Mouse (Mus musculus) spleen, adult 18-20 months (tissue): Measurements from ENCODE around the gene Fam76b.
"Not testable (repeated sequence)": the region's sequence is repeated elsewhere in the genome, so short reads cannot be mapped to it uniquely, and the experiment has no call there.

ENCODE experiments used
- DNase-seq, 2 experiments: peaks; one replicate each; pipeline ENCODE4 v3.0.0; 2022; ENCODE audit warnings: mixed read lengths in 2 of 2

Gene Fam76b

GRCm38 (mm10) chr9:13827406-13828086 lies at the start of gene Fam76b:
Gene Fam76b (plus strand): TSS chr9:13827716.
- DNase-seq = peak; percentile 97 to 99

GRCm38 (mm10) chr9:13781985-13782384 lies 45.5 kb upstream of the Fam76b start:
- no peak for DNase-seq

- DNase-seq = not testable (repeated sequence)
Measured at GRCm38 (mm10) chr9:13790864-13791263, 36.7 kb upstream of the Fam76b start.

GRCm38 (mm10) chr9:13794302-13794701 lies 33.2 kb upstream of the Fam76b start:
- no peak for DNase-seq

GRCm38 (mm10) chr9:13794756-13795155 lies 32.8 kb upstream of the Fam76b start:
- no peak for DNase-seq

- DNase-seq = no peak
Measured at GRCm38 (mm10) chr9:13804480-13804879, 23.0 kb upstream of the Fam76b start.

- no peak for DNase-seq
Measured at GRCm38 (mm10) chr9:13806854-13807253, 20.7 kb upstream of the Fam76b start.

GRCm38 (mm10) chr9:13807657-13808056 lies 19.9 kb upstream of the Fam76b start:
- no peak for DNase-seq

GRCm38 (mm10) chr9:13809937-13810336 lies 17.6 kb upstream of the Fam76b start:
- no peak for DNase-seq

GRCm38 (mm10) chr9:13818369-13818768 lies 9.1 kb upstream of the Fam76b start:
- no peak for DNase-seq

- no peak for DNase-seq
Measured at GRCm38 (mm10) chr9:13820774-13821173, 6.7 kb upstream of the Fam76b start.

- no peak for DNase-seq
Measured at GRCm38 (mm10) chr9:13825896-13826295, 1.6 kb upstream of the Fam76b start.

- DNase-seq = peak; percentile 65 to 67
Measured at GRCm38 (mm10) chr9:13826391-13826805, 1.1 kb upstream of the Fam76b start.

- DNase-seq = peak; percentile 88 to 90
Measured at GRCm38 (mm10) chr9:13826832-13827405, 597 bp upstream of the Fam76b start, which contains the start of gene Cep57. Gene Cep57 (minus strand): TSS chr9:13827107.

- DNase-seq = no peak
Measured at GRCm38 (mm10) chr9:13828087-13828441, 548 bp downstream of the Fam76b start.

GRCm38 (mm10) chr9:13835256-13835655 lies 7.7 kb downstream of the Fam76b start:
- DNase-seq = no peak

GRCm38 (mm10) chr9:13836726-13837125 lies 9.2 kb downstream of the Fam76b start:
- DNase-seq = no peak

GRCm38 (mm10) chr9:13847591-13847990 lies 20.1 kb downstream of the Fam76b start:
- DNase-seq = no peak

GRCm38 (mm10) chr9:13848481-13849480 lies 21.3 kb downstream of the Fam76b start:
- DNase-seq = no peak

GRCm38 (mm10) chr9:13853876-13854275 lies 26.4 kb downstream of the Fam76b start:
- DNase-seq = no peak

GRCm38 (mm10) chr9:13856247-13856646 lies 28.7 kb downstream of the Fam76b start:
- DNase-seq = no peak

GRCm38 (mm10) chr9:13856777-13857176 lies 29.3 kb downstream of the Fam76b start:
- no peak for DNase-seq

GRCm38 (mm10) chr9:13867646-13868045 lies 40.1 kb downstream of the Fam76b start:
- no peak for DNase-seq
